Mouse (Mus musculus): ENCODE results near the gene Dscaml1. TPM values are rescaled to one million over a fixed set of nuclear protein-coding genes. Genes with fewer than 3 reads are reported as not detected.
A peak's percentile ranks its signal among the peaks of the same experiment; 100 is the strongest.
"Not testable (repeated sequence)": the region's sequence is repeated elsewhere in the genome, so short reads cannot be mapped to it uniquely, and the experiment has no call there.

The Dscaml1 gene
- polyA plus RNA-seq, 1 experiment from 2014 or later: 0.83 TPM

GRCm38 (mm10) chr9:45739702-45740583 lies 313.5 kb downstream of the Dscaml1 start:
- H3K4me1 ChIP-seq (replicated peaks): no peaks in the 10 kb centered on the region
- no peaks in the 10 kb centered on the region for H3K9me3 ChIP-seq
- 70% methylated on average over 17 of the region's 17 CpGs for WGBS
- H3K27me3 ChIP-seq: peaks cover 12% of the 10 kb centered on the region
- H3K4me2 ChIP-seq: no peak overlapping the region
- no peak overlapping the region for H3K27ac ChIP-seq
- H3K36me3 ChIP-seq: no peaks in the 10 kb centered on the region
- H3K4me3 ChIP-seq (replicated peaks): no peak overlapping the region
- no peak for ATAC-seq (ENCODE audit: insufficient number of reproducible peaks, insufficient read depth, low FRiP score, low TSS enrichment, low read depth)
- H3K9ac ChIP-seq (replicated peaks): no peak overlapping the region

DNA sequence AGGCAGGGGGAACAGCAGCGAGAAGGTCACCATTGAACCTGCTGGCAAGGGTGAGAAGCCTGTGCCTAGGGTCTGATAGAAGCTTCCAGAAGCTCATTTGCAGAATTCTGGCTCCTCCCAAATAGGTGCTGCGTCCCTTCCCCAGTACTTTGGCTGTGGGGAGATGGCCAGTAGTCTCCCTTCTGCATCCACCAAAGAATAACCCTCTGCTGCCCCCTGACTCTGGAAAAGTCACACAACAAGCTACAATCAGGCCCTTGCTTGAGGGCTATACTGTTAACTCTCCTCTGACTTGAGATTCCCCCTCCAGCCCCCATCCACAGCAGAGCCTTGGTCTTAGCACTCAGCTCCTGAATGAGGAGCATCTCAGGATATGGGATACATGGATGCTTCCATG lies 314.2 kb downstream of the Dscaml1 start:
- Histone ChIP-seq H3K27ac (no peak overlapping the region), H3K4me2 (no peak overlapping the region), H3K9ac (replicated peaks) (no peak overlapping the region), H3K4me3 (replicated peaks) (no peak overlapping the region), H3K36me3 (no peaks in the 10 kb centered on the region), H3K9me3 (no peaks in the 10 kb centered on the region), H3K27me3 (peaks cover 12% of the 10 kb centered on the region), H3K4me1 (replicated peaks) (no peaks in the 10 kb centered on the region)
- ATAC-seq (ENCODE audit: insufficient number of reproducible peaks, insufficient read depth, low FRiP score, low TSS enrichment, low read depth): no peak
- WGBS: 68% methylated on average over 2 of the region's 2 CpGs

DNA sequence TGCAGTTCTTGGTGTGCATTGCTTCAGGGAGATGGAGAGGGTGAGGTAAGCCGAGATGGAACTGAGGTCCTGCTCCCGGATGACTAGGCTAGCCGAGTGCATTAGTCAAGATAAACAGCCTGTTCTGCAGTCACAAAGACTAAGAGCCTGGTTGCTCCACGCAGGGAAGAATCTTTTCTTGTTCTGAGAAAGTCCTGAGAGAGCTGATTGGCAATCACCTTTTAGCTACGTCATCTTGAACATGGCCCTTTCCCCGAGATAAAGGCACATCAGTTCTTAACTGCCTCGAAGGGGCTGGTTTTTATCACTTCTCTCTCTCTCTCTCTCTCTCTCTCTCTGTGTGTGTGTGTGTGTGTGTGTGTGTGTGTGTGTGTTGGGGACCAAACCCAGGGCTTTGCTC lies 319.0 kb downstream of the Dscaml1 start:
- H3K4me3 ChIP-seq (replicated peaks): no peak overlapping the region
- peaks cover 12% of the 10 kb centered on the region for H3K27me3 ChIP-seq
- H3K4me1 ChIP-seq (replicated peaks): no peaks in the 10 kb centered on the region
- no peaks in the 10 kb centered on the region for H3K9me3 ChIP-seq
- no peak overlapping the region for H3K4me2 ChIP-seq
- no peak overlapping the region for H3K27ac ChIP-seq
- no peak overlapping the region for H3K9ac ChIP-seq (replicated peaks)
- ATAC-seq (ENCODE audit: insufficient number of reproducible peaks, insufficient read depth, low FRiP score, low TSS enrichment, low read depth): no peak
- H3K36me3 ChIP-seq: no peaks in the 10 kb centered on the region
- 56% methylated on average over 7 of the region's 7 CpGs for WGBS

DNA sequence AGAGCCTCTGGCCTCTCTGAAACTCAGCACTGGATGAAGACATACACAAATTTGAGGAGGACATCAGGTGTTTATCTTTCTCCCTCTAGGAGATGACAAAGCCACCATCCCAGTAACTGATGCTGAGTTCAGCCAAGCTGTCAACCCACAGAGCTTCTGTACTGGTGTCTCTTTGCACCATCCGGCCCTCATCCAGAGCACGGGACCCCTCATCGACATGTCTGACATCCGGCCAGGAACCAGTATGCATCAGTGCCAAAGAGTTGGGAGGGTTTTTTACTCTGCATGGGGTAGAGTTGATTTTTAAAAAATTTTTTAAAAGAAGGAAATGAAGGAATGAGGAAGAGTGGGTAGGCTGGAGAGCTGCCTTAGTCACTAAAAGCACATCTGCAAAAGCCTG lies 323.5 kb downstream of the Dscaml1 start:
- no peak overlapping the region for H3K4me3 ChIP-seq (replicated peaks)
- no peaks in the 10 kb centered on the region for H3K4me1 ChIP-seq (replicated peaks)
- H3K4me2 ChIP-seq: no peak overlapping the region
- no peak overlapping the region for H3K27ac ChIP-seq
- H3K27me3 ChIP-seq: no peaks in the 10 kb centered on the region; the same call in 1 of the 2 replicates
- H3K36me3 ChIP-seq: no peaks in the 10 kb centered on the region
- no peak overlapping the region for H3K9ac ChIP-seq (replicated peaks)
- no peaks in the 10 kb centered on the region for H3K9me3 ChIP-seq
- no peak for ATAC-seq (ENCODE audit: insufficient number of reproducible peaks, insufficient read depth, low FRiP score, low TSS enrichment, low read depth)
- WGBS: 91% methylated on average over 4 of the region's 4 CpGs

GRCm38 (mm10) chr9:45754452-45755091 lies 328.1 kb downstream of the Dscaml1 start:
- ATAC-seq (ENCODE audit: insufficient number of reproducible peaks, insufficient read depth, low FRiP score, low TSS enrichment, low read depth): no peak
- 39% methylated on average over 8 of the region's 8 CpGs for WGBS
- Histone ChIP-seq H3K4me2 (no peak overlapping the region), H3K9me3 (no peaks in the 10 kb centered on the region), H3K4me3 (replicated peaks) (no peak overlapping the region), H3K27ac (no peak overlapping the region), H3K9ac (replicated peaks) (no peak overlapping the region), H3K4me1 (replicated peaks) (no peaks in the 10 kb centered on the region), H3K36me3 (no peaks in the 10 kb centered on the region), H3K27me3 (no peaks in the 10 kb centered on the region; the same call in 1 of the 2 replicates)

DNA sequence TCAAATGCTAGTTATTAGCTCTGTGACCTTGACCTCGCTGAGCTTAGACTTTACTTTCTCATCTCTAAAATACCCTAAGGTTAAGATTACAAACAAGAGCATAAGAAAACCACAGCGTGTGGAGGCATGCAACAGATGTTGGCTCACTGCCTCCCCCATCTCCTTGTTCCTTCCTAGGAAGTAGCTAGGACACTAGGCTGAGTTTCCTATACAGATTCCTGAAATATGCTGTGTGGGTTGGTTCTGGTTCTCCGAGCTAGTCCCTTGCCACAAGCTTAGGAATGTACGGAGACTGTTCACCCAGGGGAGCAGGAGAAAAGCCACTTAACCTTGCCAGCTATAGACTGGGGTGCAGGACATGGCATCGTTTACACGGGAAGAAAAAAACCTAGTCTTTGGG lies 339.8 kb downstream of the Dscaml1 start:
- 78% methylated on average over 6 of the region's 6 CpGs for WGBS
- Histone ChIP-seq H3K4me1 (replicated peaks) (no peaks in the 10 kb centered on the region), H3K27ac (no peak overlapping the region; the same call in 1 of the 2 replicates), H3K9me3 (no peaks in the 10 kb centered on the region; the same call in 1 of the 2 replicates), H3K4me3 (replicated peaks) (no peak overlapping the region), H3K9ac (replicated peaks) (no peak overlapping the region), H3K36me3 (peaks cover 38% of the 10 kb centered on the region), H3K4me2 (no peak overlapping the region), H3K27me3 (no peaks in the 10 kb centered on the region)
- ATAC-seq (ENCODE audit: insufficient number of reproducible peaks, insufficient read depth, low FRiP score, low TSS enrichment, low read depth): no peak

- no peak overlapping the region for H3K4me2 ChIP-seq
- no peak for ATAC-seq (ENCODE audit: insufficient number of reproducible peaks, insufficient read depth, low FRiP score, low TSS enrichment, low read depth)
- H3K9ac ChIP-seq (replicated peaks): no peak overlapping the region
- H3K27me3 ChIP-seq: no peaks in the 10 kb centered on the region
- no peak overlapping the region for H3K4me3 ChIP-seq (replicated peaks)
- no peaks in the 10 kb centered on the region; the same call in 1 of the 2 replicates for H3K9me3 ChIP-seq
- H3K4me1 ChIP-seq (replicated peaks): no peaks in the 10 kb centered on the region
- H3K27ac ChIP-seq: 0 out of 2 replicates have a peak overlapping the region, but pooled peaks have one; percentile 7
- 91% methylated on average over 8 of the region's 8 CpGs for WGBS
- H3K36me3 ChIP-seq: peaks cover 48% of the 10 kb centered on the region
Observed at GRCm38 (mm10) chr9:45767155-45767554, 340.7 kb downstream of the Dscaml1 start.

GRCm38 (mm10) chr9:45768421-45768820 lies 342.0 kb downstream of the Dscaml1 start:
- H3K4me2 ChIP-seq: no peak overlapping the region
- ATAC-seq (ENCODE audit: insufficient number of reproducible peaks, insufficient read depth, low FRiP score, low TSS enrichment, low read depth): no peak
- H3K27me3 ChIP-seq: no peaks in the 10 kb centered on the region
- no peak overlapping the region for H3K27ac ChIP-seq
- H3K4me3 ChIP-seq (replicated peaks): no peak overlapping the region
- H3K4me1 ChIP-seq (replicated peaks): no peaks in the 10 kb centered on the region
- WGBS: 81% methylated on average over 18 of the region's 18 CpGs
- H3K36me3 ChIP-seq: peaks cover 57% of the 10 kb centered on the region
- no peaks in the 10 kb centered on the region for H3K9me3 ChIP-seq
- H3K9ac ChIP-seq (replicated peaks): no peak overlapping the region

DNA sequence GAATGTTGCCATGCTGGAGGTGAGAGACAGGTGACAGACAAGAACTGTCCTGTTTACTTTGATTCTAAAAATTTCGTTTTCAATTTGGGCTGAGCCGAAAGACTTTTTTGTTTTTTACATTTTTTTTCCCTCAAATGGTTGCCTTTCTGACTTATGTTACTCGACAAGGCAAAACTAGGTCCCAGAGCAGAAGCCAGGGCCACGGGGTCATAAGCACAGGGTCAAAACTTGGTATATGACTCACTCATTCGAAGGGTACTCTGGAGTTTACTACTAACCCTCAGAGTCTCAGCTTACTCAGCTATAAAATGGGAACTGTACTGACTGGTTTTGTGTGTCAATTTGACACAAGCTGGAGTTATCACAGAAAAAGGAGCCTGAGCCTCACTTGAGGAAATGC lies 343.2 kb downstream of the Dscaml1 start:
- Histone ChIP-seq H3K27ac (no peak overlapping the region), H3K36me3 (peaks cover 69% of the 10 kb centered on the region), H3K4me3 (replicated peaks) (no peak overlapping the region), H3K9ac (replicated peaks) (no peak overlapping the region), H3K27me3 (no peaks in the 10 kb centered on the region), H3K9me3 (no peaks in the 10 kb centered on the region), H3K4me1 (replicated peaks) (no peaks in the 10 kb centered on the region), H3K4me2 (no peak overlapping the region)
- 88% methylated on average over 5 of the region's 5 CpGs for WGBS
- no peak for ATAC-seq (ENCODE audit: insufficient number of reproducible peaks, insufficient read depth, low FRiP score, low TSS enrichment, low read depth)

DNA sequence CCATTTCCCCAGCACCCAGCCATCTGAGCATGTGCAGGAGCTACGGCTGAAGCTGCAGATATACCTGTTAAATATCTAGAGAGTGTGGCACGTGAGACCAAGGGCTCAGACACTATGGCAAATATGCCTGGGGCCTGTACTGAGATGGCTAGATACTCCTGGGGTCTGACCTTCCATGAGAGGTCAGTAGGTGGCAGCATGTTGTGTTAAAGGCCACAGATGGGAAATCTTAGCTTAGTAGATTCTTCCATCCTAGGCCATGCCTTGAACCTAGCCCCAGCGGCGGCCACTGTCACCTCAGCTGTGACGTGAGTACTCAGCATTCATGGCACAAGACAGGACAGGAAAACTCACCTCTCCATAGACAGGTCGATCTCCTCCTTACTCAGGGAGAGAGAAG lies 347.7 kb downstream of the Dscaml1 start:
- Histone ChIP-seq H3K4me2 (no peak overlapping the region), H3K27ac (no peak overlapping the region), H3K36me3 (peaks cover 90% of the 10 kb centered on the region), H3K4me3 (replicated peaks) (no peak overlapping the region), H3K27me3 (no peaks in the 10 kb centered on the region), H3K9me3 (no peaks in the 10 kb centered on the region), H3K9ac (replicated peaks) (no peak overlapping the region), H3K4me1 (replicated peaks) (no peaks in the 10 kb centered on the region)
- 87% methylated on average over 6 of the region's 6 CpGs for WGBS
- no peak for ATAC-seq (ENCODE audit: insufficient number of reproducible peaks, insufficient read depth, low FRiP score, low TSS enrichment, low read depth)

- 77% methylated on average over 3 of the region's 3 CpGs for WGBS
- not testable (repeated sequence) for H3K9me3 ChIP-seq; H3K9ac ChIP-seq (replicated peaks); H3K4me3 ChIP-seq (replicated peaks); H3K27me3 ChIP-seq; ATAC-seq (ENCODE audit: insufficient number of reproducible peaks, insufficient read depth, low FRiP score, low TSS enrichment, low read depth); H3K4me1 ChIP-seq (replicated peaks); H3K27ac ChIP-seq; H3K4me2 ChIP-seq
- H3K36me3 ChIP-seq: peaks cover 82% of the 10 kb centered on the region
Observed at GRCm38 (mm10) chr9:45776176-45776575, 349.7 kb downstream of the Dscaml1 start.
